Mouse (Mus musculus) cortical plate, adult 2 months (tissue): ENCODE data around the gene Lmbr1l.
A peak's percentile ranks its signal among the peaks of the same experiment; 100 is the strongest.

Experiments
- CTCF ChIP-seq: fragments of 200-500 bp; IDR thresholded peaks from 2 replicates; pipeline ENCODE4 v1.5.1; 2011; ENCODE audit warnings: mild to moderate bottlenecking, control low read depth, low read length; ENCODE audit not compliant: insufficient read depth; ENCODE audit errors: extremely low read depth
- POLR2A ChIP-seq: fragments of 200-500 bp; IDR thresholded peaks from 2 replicates; pipeline ENCODE4 v1.6.1; 2011; ENCODE audit warnings: mild to moderate bottlenecking, low read length, control low read depth; ENCODE audit not compliant: insufficient read depth; ENCODE audit errors: extremely low read depth

GRCm38 (mm10) chr15:98934217-98934839 is 16.3 kb upstream of the Lmbr1l start, which contains the start of gene Tuba1b:
- TF ChIP-seq CTCF (no peak), POLR2A (peak; percentile 69)
